Mouse (Mus musculus) liver, postnatal 0 days (tissue): ENCODE results near the gene Ccdc194.

Experiments used
- CTCF ChIP-seq: sonication (generic); IDR thresholded peaks from 2 replicates; pipeline ENCODE4 v1.5.1; 2016; ENCODE audit warnings: antibody characterized with exemption, low read depth
- EP300 ChIP-seq: IDR thresholded peaks from 2 replicates; pipeline ENCODE4 v1.6.1; 2016; ENCODE audit warnings: antibody characterized with exemption, low read depth, mild to moderate bottlenecking

DNA sequence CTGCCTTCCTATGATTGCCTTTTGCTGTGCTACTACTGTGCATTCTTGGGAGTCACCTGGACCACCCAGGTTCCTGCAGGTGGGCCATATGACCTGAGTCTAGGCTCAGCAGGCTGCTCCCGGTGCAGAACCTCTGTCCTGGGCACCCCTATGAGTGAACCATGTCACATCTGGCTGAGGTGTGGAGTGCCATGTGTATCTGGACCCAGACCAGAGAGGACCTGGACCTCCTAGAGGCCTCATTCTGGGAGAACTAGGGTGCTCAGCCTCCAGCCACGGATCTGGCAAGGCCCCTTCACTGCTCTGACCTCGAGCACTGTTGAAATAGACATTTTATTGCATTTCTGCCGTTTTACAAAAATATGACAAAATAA lies 49.8 kb downstream of the Ccdc194 start:
- no peak for TF ChIP-seq CTCF
- TF ChIP-seq EP300 = no peak
